Mouse (Mus musculus): Measurements from ENCODE around the gene Ywhab. TPM values are rescaled to one million over a fixed set of nuclear protein-coding genes. Genes with fewer than 3 reads are reported as not detected.

Gene Ywhab
- polyA plus RNA-seq, 1 experiment from 2014 or later, result 219 TPM

GRCm38 (mm10) chr2:164038407-164039028 is 43.8 kb downstream of the Ywhab start:
- DNase-seq (ENCODE audit: low read depth, low spot score), result no peak
- POLR2A ChIA-PET, result no interaction called here
- no peak for ATAC-seq
- no peaks in the 10 kb centered on the region for H3K27me3 ChIP-seq
- CTCF ChIA-PET, result no interaction called here
- in situ Hi-C loops (cut with MboI; ENCODE audit: low pct_unique_long_range_greater_than_20kb), result no loop called here
- no peak for TF ChIP-seq CTCF (IDR thresholded peaks at IDR 0.05)

DNA sequence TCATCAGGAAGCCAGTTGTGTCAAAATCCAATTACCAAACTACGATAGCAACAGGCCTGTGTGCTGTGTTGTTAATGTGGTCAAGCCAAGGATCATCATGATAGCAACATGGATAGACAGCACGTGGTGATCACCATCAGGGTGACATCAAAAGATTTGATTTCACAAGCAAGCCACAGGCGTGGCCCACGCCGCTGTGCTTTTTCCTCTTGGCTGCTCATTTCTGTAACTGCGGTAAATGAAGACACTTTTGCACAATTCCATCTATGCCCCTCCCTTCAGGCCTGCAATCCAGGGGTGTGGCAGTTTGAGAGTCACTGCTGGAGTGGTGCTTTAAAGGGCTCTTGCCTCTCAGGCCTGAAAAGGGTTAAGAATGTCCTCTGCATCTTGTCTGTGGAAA is 46.2 kb downstream of the Ywhab start:
- CTCF ChIA-PET, result no interaction called here
- POLR2A ChIA-PET, result interaction anchor here (0.6 kb wide), 1 partner anchor 65 kb away, joined by 3 read pairs; no protein-coding TSS in a partner anchor
- DNase-seq (ENCODE audit: low read depth, low spot score) (no peak), ATAC-seq (no peak)
- TF ChIP-seq CTCF (IDR thresholded peaks at IDR 0.05), result no peak
- no peaks in the 10 kb centered on the region for H3K27me3 ChIP-seq
- in situ Hi-C loops (cut with MboI; ENCODE audit: low pct_unique_long_range_greater_than_20kb), result no loop called here

- ChIA-PET CTCF (no interaction called here), POLR2A (interaction anchor here (0.6 kb wide), 2 partner anchors 65 to 476 kb away, joined by 3 to 4 read pairs; no protein-coding TSS in a partner anchor)
- no peak for TF ChIP-seq CTCF (IDR thresholded peaks at IDR 0.05)
These were observed 46.8 kb downstream of the Ywhab start for GRCm38 (mm10) chr2:164041523-164041922.

GRCm38 (mm10) chr2:164047197-164047690 is 52.5 kb downstream of the Ywhab start:
- no peak for DNase-seq (ENCODE audit: low read depth, low spot score)
- no peaks in the 10 kb centered on the region for H3K27me3 ChIP-seq
- POLR2A ChIA-PET, result no interaction called here
- in situ Hi-C loops (cut with MboI; ENCODE audit: low pct_unique_long_range_greater_than_20kb), result no loop called here
- CTCF ChIA-PET, result no interaction called here
- ATAC-seq, result no peak
- TF ChIP-seq CTCF (IDR thresholded peaks at IDR 0.05), result no peak

More at GRCm38 (mm10) chr2:164041523-164041922, 46.8 kb downstream of the Ywhab start:
- DNase-seq (ENCODE audit: low read depth, low spot score) (no peak), ATAC-seq (no peak)
- in situ Hi-C loops (cut with MboI; ENCODE audit: low pct_unique_long_range_greater_than_20kb), result no loop called here
- no peaks in the 10 kb centered on the region for H3K27me3 ChIP-seq

DNA sequence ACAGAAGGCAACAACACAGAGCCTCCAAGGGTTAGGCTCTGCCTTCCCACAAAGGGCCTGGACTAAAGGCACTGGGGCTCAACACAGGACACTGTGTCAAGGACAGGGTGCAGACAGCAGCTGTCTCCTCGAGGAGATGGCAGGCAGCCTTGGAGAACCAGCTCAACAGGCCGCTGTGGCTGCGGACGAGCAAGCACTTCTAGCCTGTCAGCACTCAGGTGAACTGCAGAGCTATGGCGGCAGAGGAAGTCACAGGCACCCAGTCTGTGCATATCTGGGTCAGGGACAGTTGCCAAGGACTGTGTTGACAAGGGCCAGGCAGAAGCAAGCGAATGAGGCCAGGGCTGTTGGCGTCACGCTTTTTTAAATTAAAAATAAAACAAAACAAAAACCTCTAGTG is 59.0 kb downstream of the Ywhab start:
- in situ Hi-C loops (cut with MboI; ENCODE audit: low pct_unique_long_range_greater_than_20kb), result no loop called here
- H3K27me3 ChIP-seq, result no peaks in the 10 kb centered on the region
- ChIA-PET POLR2A (interaction anchor here (0.6 kb wide), 1 partner anchor 181 kb away, joined by 5 read pairs; no protein-coding TSS in a partner anchor), CTCF (no interaction called here)
- DNase-seq (ENCODE audit: low read depth, low spot score) (no peak), ATAC-seq (no peak)
- TF ChIP-seq CTCF (IDR thresholded peaks at IDR 0.05), result no peak

DNA sequence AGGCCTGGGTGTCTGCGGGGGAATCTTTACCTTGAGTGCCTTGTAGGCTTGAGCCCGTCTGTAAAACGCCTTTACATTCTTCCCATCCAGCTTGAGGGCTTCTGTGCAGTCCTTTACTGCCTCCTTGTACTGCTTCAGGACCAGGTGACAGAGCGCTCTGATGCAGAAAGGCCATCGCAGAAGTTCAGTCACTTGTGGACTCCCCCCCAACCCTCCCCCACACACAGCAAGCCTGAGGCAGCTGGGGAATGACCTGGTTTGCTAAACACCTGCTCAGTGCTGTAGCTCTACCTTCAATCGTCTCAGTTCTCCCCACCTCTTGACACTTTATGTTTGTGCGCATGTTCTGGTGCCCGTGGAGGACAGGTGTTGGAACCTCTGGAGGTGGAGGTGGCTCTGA is 59.9 kb downstream of the Ywhab start:
- DNase-seq (ENCODE audit: low read depth, low spot score), result no peak
- in situ Hi-C loops (cut with MboI; ENCODE audit: low pct_unique_long_range_greater_than_20kb), result no loop called here
- ChIA-PET POLR2A (no interaction called here), CTCF (no interaction called here)
- no peak for ATAC-seq
- H3K27me3 ChIP-seq, result no peaks in the 10 kb centered on the region
- TF ChIP-seq CTCF (IDR thresholded peaks at IDR 0.05), result no peak

DNA sequence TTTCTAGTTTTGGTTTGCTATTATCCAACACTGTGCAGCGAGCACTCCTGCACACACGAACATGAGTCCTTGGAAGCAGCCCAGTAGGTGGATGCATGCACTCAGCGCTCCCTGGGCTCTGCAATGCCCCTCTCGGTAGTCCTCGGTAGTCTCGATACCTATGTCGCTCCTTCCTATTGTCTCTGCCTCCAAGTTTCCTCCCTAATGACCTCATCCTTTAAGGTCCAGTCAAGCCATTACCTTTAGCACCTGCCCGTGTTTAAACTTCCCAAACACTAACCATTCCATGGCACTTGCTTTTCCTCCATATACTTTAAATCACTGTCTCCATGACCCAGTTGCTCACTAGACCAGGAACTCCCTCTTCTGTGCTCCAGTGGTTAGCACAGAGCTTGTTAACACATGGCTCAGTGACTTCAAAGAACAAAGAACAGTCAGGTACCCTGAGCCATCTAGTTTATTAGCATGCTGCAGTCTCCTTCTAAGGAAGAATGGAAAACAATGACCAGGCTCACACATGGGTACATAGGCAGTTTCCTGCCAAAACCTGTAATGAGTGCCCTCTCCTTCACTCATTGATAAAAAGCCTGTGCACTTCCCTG is 65.0 kb downstream of the Ywhab start:
- TF ChIP-seq CTCF (IDR thresholded peaks at IDR 0.05), result no peak
- ATAC-seq, result no peak
- H3K27me3 ChIP-seq, result no peaks in the 10 kb centered on the region
- CTCF ChIA-PET, result no interaction called here
- in situ Hi-C loops (cut with MboI; ENCODE audit: low pct_unique_long_range_greater_than_20kb), result no loop called here
- POLR2A ChIA-PET, result no interaction called here
- no peak for DNase-seq (ENCODE audit: low read depth, low spot score)

Other genes with a start within 250 kb of the Ywhab start
- gene Ada, start 244.7 kb upstream of the Ywhab start, polyA plus RNA-seq (2021), result 4.0 TPM
- 143 TPM for gene Ccn5, start 174.1 kb upstream of the Ywhab start, polyA plus RNA-seq (2021)
- gene Kcnk15, start 141.3 kb upstream of the Ywhab start, polyA plus RNA-seq (2021), result not detected
- not detected for gene Rims4, start 76.3 kb upstream of the Ywhab start, polyA plus RNA-seq (2021)
- 0.60 TPM for gene Pabpc1l, start 30.5 kb downstream of the Ywhab start, polyA plus RNA-seq (2021)
- 28.8 TPM for gene Stk4, start 75.4 kb downstream of the Ywhab start, polyA plus RNA-seq (2021)
- 58.3 TPM for gene Tomm34, start 76.2 kb downstream of the Ywhab start, polyA plus RNA-seq (2021)
- gene Kcns1, start 176.2 kb downstream of the Ywhab start, polyA plus RNA-seq (2021), result not detected
- 0.05 TPM for gene Wfdc5, start 187.8 kb downstream of the Ywhab start, polyA plus RNA-seq (2021)
- gene Wfdc12, start 195.6 kb downstream of the Ywhab start, polyA plus RNA-seq (2021), result not detected
- not detected for gene Wfdc15a, start 205.2 kb downstream of the Ywhab start, polyA plus RNA-seq (2021)
- not detected for gene Wfdc15b, start 226.7 kb downstream of the Ywhab start, polyA plus RNA-seq (2021)
- gene Svs2, start 243.5 kb downstream of the Ywhab start, polyA plus RNA-seq (2021), result not detected

All from Patski (cell line).